Mouse (Mus musculus): ENCODE data around the gene Tspo.
A peak's percentile ranks its signal among the peaks of the same experiment; 100 is the strongest.

Gene Tspo

GRCm38 (mm10) chr15:83563327-83563856, at the start of gene Tspo, which contains the start of gene Mcat:
Tspo (plus strand) TSS chr15:83563592.
Mcat (minus strand) TSS chr15:83563787.
- peak; percentile 71 to 81 for DNase-seq

DNA sequence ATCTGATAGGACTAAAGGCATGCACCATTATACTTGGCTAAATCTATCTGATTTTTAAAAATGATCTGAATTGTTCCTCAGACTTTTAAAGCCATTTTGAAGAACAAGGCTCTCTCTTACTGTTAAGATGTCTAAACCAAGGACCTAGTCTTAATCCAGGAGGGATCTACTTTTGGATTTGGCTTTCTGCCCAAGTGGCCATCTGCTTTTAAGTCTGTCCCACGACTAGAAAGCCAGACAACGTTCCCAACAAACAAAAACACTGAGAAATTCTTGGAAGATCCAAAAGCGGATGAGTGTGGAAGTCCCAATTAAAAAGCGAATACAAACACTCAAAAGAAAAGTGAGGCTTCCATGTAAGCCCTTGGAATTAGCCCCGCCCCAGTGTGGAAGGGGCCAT, 48.4 kb upstream of the Tspo start:
- DNase-seq: no peak

GRCm38 (mm10) chr15:83518215-83519048, 45.0 kb upstream of the Tspo start:
- DNase-seq: peak; percentile 80 to 87

DNA sequence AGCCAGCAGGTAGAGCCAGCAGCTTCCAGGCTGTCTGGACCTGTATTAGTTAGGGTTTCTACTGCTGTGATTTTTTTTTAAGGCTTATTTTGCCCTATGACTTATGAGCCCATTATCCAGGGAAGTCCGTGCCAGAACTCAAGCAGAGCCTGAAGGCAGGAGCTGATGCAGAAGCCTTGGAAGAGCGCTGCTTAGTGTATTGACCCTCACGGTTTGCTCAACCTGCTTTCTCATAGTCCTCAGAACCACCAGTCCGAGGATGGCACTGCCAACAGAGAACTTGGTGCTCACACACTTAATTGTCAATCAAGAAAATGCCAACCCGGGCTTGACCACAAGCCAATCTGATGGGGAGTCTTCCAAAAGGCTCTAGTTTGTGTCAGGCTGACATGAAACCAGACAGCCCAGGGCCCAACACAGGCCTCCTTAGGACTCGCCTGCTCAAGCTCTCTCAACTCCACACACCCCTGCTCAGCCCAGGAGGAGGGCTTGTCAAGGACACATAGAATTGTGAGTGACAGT, 42.5 kb upstream of the Tspo start:
- DNase-seq: no peak

DNA sequence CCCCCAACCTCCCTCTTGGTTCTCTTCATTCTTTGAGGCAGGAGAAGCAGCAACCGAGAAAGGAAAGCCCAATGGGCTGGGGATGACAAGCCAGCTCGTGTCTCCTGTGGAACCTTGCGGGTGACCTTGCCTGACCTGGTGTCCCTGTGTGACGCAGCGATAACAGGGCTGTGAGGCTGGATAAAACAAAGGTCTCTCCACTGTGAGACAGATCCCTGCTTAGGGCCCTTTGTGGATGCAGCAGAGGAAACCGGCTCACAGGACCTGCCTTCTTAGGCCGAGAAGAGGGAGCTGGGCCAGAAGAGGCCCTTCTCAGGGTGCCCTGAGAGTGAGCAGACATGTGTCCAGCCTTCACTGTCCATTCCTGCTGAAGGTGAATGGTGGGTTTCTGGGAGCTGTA, 40.2 kb upstream of the Tspo start:
- no peak for DNase-seq

- no peak for DNase-seq
Measured at GRCm38 (mm10) chr15:83523638-83524332, 39.6 kb upstream of the Tspo start.

DNA sequence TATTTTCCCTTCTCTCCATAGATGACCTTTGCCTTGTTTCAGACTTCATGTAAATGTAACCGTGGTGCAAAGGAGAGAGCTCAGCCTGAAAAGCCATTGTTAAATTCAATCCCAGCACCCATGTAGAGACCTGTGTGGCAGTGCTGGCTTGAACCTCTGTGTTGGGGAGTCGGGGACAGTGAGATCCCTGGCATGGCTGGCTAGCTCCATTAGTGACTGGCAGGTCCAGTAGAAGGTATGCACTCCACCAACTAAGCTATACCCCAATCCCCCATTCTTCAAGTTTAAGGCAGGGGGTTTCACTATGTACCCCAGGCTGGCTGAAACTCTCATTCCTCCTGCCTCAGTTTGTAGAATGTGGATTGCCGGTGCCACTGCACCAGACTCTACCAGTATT, 39.1 kb upstream of the Tspo start:
- no peak for DNase-seq

DNA sequence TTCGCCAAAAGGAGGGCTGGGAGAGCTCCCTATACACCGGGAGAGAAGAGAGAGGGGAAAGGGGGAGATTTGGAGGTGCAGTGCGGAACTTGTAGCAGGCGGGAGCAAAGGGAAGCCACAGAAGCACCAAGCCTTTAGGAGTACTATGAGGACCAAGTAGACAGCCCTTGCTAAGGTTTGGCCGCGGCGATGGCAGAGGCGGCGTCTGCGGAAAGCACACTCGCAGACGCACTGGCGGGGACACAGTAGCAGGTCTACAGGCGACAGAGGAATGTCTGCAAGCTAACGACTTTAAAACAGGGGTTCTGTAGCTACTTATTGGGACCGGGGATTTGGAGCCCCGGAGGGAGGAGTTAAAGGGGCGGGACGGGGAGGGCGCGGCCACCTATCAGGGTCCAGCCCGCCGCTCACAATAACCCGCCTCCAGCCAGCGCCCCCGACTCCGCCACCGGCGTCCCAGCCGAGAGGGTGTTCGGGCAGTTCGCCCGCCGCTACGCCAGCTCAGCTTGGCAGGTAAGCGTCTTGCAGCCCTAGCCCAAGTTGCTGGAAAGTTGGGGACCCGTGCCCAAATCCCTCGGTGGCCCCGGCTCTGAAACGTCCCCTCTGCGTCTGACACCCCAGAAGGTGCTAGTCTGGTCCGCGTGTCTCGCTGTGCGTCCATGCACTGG, 36.8 kb upstream of the Tspo start, which contains the start of gene Bik:
TSS of gene Bik (plus strand) at position 439 of the 668 bp plus-strand sequence.
- peak; percentile 78 to 87 for DNase-seq

DNA sequence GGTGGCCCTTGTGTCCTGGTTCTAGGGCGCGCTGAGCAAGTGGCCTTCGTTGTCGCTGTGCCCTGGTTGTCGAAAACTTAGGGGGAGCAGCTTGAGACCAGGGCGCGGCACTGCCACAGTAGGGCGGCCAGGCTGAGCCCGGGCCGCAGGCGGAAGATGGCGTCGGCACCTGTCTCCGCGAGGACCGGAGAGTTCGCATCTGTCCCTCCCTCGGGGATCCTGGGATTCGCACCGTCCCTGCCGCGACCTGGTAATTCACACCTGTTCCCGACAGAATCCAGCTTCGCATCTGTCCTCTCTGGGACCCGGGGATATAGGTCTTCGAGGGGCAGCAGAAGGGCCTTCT, 36.3 kb upstream of the Tspo start:
- DNase-seq: peak; percentile 29 to 61

DNA sequence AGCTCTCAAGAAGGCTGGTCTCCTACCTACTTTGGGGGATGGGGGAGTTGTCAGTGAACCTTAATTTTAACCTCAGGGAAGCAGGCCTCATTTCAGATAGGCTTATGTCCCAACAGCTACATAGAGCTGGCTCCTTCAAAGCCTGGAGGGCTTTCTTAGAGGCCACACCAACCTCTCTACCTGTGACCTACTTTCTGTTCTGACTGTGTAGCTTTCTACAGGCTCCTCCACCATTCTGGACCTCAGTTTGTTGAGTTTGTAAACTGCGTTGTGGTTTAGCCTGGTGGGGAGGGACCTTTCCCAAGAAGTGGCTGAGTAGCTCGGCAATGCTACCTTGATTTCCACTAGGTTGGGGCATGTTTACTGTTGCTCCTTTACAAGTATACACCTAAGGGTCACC, 35.6 kb upstream of the Tspo start:
- no peak for DNase-seq

- peak in 1 of 2 experiments; percentile 60 for DNase-seq
Measured at GRCm38 (mm10) chr15:83528892-83529291, 34.5 kb upstream of the Tspo start.

DNA sequence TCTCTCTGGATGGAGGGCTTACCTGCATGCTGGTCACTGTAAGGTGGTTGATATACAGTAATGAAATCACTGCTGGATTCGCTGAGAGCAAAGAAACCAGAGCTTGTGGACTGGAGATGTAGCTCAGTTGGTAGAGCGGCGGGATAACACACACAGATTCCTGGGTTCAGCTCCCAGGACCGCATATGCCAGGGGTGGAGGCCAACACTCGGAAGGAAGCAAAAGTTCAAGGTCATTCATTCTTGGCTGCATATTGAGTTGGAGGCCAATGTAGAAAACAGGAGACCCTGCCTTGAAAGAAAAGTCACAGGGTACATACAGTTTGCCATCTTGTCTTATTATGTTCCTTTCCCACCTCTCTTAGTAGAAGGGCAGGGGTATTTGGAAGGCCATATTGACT, 33.6 kb upstream of the Tspo start:
- DNase-seq: peak; percentile 78 to 79

- peak; percentile 74 to 90 for DNase-seq
Measured at GRCm38 (mm10) chr15:83530233-83530632, 33.2 kb upstream of the Tspo start.

DNA sequence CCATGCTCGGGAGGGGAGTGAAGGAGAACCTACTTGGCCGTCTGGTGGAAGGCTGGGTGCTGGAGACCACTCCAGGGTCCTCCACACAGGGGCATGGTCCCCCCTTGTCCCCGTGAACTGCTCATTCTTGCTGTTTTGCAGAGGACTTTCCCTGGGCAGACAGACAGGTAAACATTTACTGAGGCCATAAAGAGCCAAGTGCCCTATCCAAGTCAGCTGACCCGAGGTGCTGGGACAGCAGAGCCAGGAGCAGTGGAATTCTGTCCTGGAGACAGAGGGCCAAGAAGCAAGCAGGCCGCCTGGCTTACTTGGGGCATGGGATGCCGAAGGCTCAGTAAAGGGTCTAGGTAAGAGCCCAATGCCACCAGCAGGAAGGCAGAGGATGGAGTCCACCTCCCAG, 32.7 kb upstream of the Tspo start:
- peak; percentile 66 to 86 for DNase-seq

DNA sequence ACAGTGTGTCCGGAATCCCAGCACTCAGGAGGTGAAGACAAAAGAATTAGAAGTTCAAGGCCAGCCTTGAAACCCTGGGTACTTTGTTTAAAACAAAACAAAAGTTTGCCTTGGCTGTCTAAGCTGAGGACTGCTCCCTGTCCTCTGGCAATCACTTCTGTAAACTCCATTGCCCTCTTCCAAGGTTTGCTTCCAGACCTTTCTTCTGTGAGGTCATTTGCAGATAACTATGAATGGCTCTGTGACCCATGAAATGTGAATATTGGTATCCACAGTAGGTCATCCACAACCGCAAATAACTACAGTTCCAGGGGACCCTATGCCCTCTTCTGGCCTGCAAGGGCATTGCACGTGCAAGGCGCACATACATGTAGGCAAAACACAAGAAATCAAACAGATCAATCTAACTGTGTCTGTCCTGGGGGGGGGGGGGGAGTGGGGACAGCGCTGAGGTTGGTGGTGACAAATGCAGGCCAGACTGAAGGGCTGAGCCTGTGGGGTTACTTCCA, 31.4 kb upstream of the Tspo start:
- no peak for DNase-seq

- DNase-seq: no peak
Measured at GRCm38 (mm10) chr15:83532606-83533005, 30.8 kb upstream of the Tspo start.

DNA sequence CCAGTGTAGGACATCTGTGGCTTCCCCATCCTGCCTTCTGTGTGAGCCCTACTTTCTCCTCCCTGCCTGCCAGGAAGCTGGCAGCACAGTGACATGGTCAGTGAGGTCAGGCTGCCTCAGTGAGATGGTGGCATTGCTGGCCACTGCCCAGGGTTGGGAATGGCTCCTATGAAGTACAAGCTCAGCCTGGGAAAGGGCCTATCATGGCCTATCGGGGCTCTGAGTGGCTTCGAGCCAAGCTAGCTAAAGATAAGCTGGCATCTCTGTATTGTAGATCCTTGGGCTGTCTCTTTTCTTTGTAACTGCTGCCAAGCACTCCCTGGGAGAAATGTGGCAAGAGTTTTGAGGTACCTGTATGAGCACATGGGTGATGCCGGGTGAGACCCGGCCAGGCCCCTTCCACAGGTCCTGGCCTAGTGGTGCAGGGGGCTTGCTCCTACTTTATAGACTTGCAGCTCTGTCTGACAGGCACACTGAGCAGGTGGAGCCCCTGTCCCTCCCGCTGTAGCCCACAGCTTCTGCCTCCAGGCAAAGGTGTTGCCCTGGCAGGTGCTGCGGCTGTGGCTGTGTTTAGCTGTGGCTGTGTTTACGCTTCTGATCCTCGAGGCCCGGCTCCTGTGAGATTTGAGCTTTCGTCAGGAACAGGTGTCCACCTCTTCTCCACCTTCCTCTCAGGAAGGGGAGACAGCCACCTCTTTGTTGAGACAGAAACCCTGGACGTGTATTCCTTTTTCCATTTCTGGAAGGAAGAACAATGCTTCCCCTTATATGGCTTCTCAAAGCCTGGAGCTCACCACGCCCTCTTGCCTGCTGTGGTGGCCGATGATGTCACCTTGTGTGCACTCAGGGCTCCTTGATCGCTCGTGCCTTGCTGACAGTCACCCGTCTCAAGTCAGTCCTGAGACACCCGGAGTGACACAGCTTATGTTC, 28.2 kb upstream of the Tspo start:
- no peak for DNase-seq

DNA sequence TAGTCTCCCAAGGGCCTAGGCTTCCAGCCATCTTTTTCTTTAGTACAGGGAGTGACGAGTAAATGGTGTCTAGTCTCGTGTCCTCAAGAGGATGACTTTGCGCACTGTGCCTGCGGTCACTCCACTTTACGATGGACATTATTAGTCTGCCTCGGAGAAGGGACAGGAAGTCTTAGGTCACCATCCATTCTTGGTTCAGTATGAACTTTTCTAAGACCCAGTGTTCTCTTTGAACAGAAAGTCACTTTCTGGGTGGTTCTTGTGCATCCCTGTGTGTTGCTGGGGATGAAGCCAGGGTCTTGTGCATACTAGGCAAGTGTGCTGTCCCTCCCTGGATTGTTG, 27.5 kb upstream of the Tspo start:
- no peak for DNase-seq

DNA sequence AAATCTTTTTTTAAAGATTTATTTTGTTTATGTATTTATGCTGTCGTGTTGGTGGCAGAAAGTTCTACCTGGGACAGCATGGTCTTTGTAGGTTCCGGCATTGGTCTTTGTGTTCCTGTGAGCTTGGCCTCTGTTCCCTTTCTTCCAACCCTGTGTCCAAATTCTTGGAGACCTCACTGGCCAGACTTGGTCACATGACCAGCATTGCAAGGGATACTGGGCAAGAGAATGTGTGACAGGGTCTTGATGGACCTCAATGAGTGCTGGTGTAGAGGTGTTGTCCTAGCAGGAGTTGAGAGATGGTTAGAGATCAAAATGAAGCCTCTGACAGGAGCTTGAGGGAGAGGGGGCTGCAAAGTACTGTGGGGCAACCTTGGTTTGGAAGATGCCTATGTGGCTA, 24.5 kb upstream of the Tspo start:
- DNase-seq: no peak

- DNase-seq: peak; percentile 84 to 85
Measured at GRCm38 (mm10) chr15:83539905-83540304, 23.5 kb upstream of the Tspo start.

GRCm38 (mm10) chr15:83541647-83542287, 21.6 kb upstream of the Tspo start:
- no peak for DNase-seq

All from kidney, postnatal 25 days (tissue).